Mouse (Mus musculus) monocyte, adult 5-6 weeks (primary cell): Measurements from ENCODE around the gene Asic3. TPM values are rescaled to one million over a fixed set of nuclear protein-coding genes. Genes with fewer than 3 reads are reported as not detected.

Source experiments
- total RNA-seq: library from RNA; stranded (forward); fragments of 200-1000, 200-491, 200-594 nt; gene quantifications from 3 replicates; pipeline ENCODE4 v1.2.3, GENCODE M21; 2017

Asic3 gene
- total RNA-seq, 1 experiment from 2014 or later: not detected

Other genes starting within 250 kb of the Asic3 start
- gene Nupl2, start 248.4 kb upstream of the Asic3 start, total RNA-seq: 3.9 to 11.1 TPM (median 5.7 TPM) in 3 replicates
- gene Kcnh2, start 61.8 kb upstream of the Asic3 start, total RNA-seq: 0.53 TPM in 1 of 3 replicates, not detected in the others
- 0.29 TPM in 1 of 3 replicates, not detected in the others for gene Nos3, start 48.6 kb upstream of the Asic3 start, total RNA-seq
- gene Atg9b, start 21.2 kb upstream of the Asic3 start, total RNA-seq: 0.11 to 0.87 TPM in 2 of 3 replicates, not detected in the other
- gene Abcb8, start 19.7 kb upstream of the Asic3 start, total RNA-seq: 4.5 to 7.6 TPM (median 5.2 TPM) in 3 replicates
- 19.3 to 30.9 TPM (median 26.0 TPM) in 3 replicates for gene Cdk5, start 10.1 kb downstream of the Asic3 start, total RNA-seq
- gene Slc4a2, start 10.4 kb downstream of the Asic3 start, total RNA-seq: 20.1 to 60.8 TPM (median 32.2 TPM) in 3 replicates
- gene Fastk, start 31.9 kb downstream of the Asic3 start, total RNA-seq: 17.1 to 27.5 TPM (median 26.9 TPM) in 3 replicates
- 11.8 to 33.4 TPM (median 26.8 TPM) in 3 replicates for gene Tmub1, start 34.5 kb downstream of the Asic3 start, total RNA-seq
- 30.5 to 41.8 TPM (median 34.6 TPM) in 3 replicates for gene Agap3, start 38.8 kb downstream of the Asic3 start, total RNA-seq
- gene Gbx1, start 113.8 kb downstream of the Asic3 start, total RNA-seq: not detected in 3 replicates
- gene Asb10, start 127.6 kb downstream of the Asic3 start, total RNA-seq: not detected in 3 replicates
- not detected in 3 replicates for gene 4931409K22Rik, start 143.4 kb downstream of the Asic3 start, total RNA-seq
- 33.8 to 45.3 TPM (median 42.1 TPM) in 3 replicates for gene Abcf2, start 164.1 kb downstream of the Asic3 start, total RNA-seq
- 13.2 to 33.8 TPM (median 15.2 TPM) in 3 replicates for gene Chpf2, start 173.3 kb downstream of the Asic3 start, total RNA-seq
- gene Smarcd3, start 211.0 kb downstream of the Asic3 start, total RNA-seq: 1.3 to 8.1 TPM (median 3.0 TPM) in 3 replicates